Mouse (Mus musculus) lung, adult 2 months (tissue): ENCODE data around the gene Pycr2. TPM values are rescaled to one million over a fixed set of nuclear protein-coding genes. Genes with fewer than 3 reads are reported as not detected.

Experiments
- DNase-seq: peaks from one replicate; pipeline ENCODE4 v3.0.0; 2022
- H3K4me1 ChIP-seq: fragments of 200-500 bp; 2 replicates; pipeline ENCODE4 v1.6.1; 2011; ENCODE audit warnings: low read length; ENCODE audit not compliant: control insufficient read depth, insufficient read depth
- H3K4me3 ChIP-seq: fragments of 200-500 bp; replicated peaks from 2 replicates; pipeline ENCODE3; 2011; ENCODE audit warnings: low read depth, mild to moderate bottlenecking, control low read depth, low read length; ENCODE audit errors: extremely low read depth
- CTCF ChIP-seq: fragments of 200-500 bp; IDR thresholded peaks from 2 replicates; pipeline ENCODE4 v1.5.1; 2011; ENCODE audit warnings: mild to moderate bottlenecking, low read length, control low read depth; ENCODE audit not compliant: insufficient read depth
- POLR2A ChIP-seq: fragments of 200-500 bp; IDR thresholded peaks from 2 replicates; pipeline ENCODE4 v1.6.1; 2011; ENCODE audit warnings: low read depth, mild to moderate bottlenecking, control low read depth, low read length, borderline replicate concordance; ENCODE audit errors: extremely low read depth
- WGBS: fragments of 180-500 bp; shearing (Covaris S2); methylation state at CpG from one replicate; pipeline ENCODE4 v1.1.7; 2018; 5-methylcytosine and 5-hydroxymethylcytosine counted together
- polyA plus RNA-seq: library from polyadenylated mRNA; depleted of rRNA; stranded (reverse); fragments of >200 nt; gene quantifications from 2 replicates; pipeline ENCODE4 v1.2.3, GENCODE M21; 2012; rRNA removed

The Pycr2 gene
- polyA plus RNA-seq: 36.7 and 43.8 TPM in 2 replicates

DNA sequence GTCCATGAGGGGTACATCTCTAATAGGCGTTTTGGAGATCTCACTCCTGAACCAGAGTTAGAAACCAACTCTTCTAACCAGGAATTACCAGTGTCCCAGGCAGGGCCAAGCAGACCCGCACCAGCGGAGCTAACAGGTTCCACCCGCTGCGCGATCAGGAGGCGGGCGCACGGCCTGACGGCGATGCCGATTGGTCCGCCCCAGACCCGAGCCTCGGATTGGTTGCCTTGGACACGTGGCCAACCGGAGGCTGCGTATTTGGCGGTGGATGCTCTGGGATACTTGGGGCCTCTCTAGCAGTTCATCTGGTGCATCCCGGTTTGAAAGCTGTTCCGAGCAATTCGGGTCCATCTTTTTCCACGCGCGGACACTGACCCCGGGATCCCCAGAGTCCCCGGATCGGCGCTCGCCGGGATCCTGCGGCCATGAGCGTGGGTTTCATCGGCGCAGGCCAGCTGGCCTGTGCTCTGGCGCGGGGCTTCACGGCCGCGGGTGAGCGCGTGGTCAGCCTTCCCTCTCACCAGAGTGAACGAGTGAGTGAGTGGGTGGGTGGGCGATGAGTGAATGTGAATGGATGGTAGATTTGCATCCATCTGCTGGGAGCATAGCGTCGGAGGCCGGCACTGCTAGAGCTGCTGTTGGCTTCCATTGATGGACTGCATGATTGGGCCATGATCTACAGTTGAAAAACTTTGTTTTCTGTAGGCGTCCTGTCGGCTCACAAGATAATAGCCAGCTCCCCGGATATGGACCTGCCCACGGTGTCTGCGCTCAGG is at the start of gene Pycr2:
Gene Pycr2, plus strand, starts transcription at position 255 of the 776 bp plus-strand sequence.
- Histone ChIP-seq H3K4me3 (peak within 1 kb of the TSS; percentile 75), H3K4me1 (0 out of 2 replicates have a peak, but pooled peaks cover 7% of the 10 kb centered on the region)
- WGBS: under 1% methylated on average over 52 of the region's 52 CpGs
- peak; percentile 86 for TF ChIP-seq POLR2A
- no peak for TF ChIP-seq CTCF
- DNase-seq: peak; percentile 89

GRCm38 (mm10) chr1:180858763-180859162 is 45.3 kb upstream of the Pycr2 start:
- Histone ChIP-seq H3K4me3 (no peak overlapping the region), H3K4me1 (no peaks in the 10 kb centered on the region)
- TF ChIP-seq CTCF (no peak), POLR2A (no peak)
- no peak for DNase-seq

GRCm38 (mm10) chr1:180860030-180860429 is 44.1 kb upstream of the Pycr2 start:
- Histone ChIP-seq H3K4me1 (no peaks in the 10 kb centered on the region), H3K4me3 (no peak overlapping the region)
- DNase-seq: no peak
- TF ChIP-seq CTCF (no peak), POLR2A (no peak)
- WGBS: 80% methylated on average over 6 of the region's 6 CpGs

- TF ChIP-seq CTCF (peak; percentile 57; the same call in 1 of the 2 replicates), POLR2A (no peak)
- DNase-seq: no peak
- H3K4me3 ChIP-seq: no peak overlapping the region
- no peaks in the 10 kb centered on the region for H3K4me1 ChIP-seq
- WGBS: 0% methylated on average over 1 of the region's 1 CpGs
Measured at GRCm38 (mm10) chr1:180863606-180864005, 40.5 kb upstream of the Pycr2 start.

DNA sequence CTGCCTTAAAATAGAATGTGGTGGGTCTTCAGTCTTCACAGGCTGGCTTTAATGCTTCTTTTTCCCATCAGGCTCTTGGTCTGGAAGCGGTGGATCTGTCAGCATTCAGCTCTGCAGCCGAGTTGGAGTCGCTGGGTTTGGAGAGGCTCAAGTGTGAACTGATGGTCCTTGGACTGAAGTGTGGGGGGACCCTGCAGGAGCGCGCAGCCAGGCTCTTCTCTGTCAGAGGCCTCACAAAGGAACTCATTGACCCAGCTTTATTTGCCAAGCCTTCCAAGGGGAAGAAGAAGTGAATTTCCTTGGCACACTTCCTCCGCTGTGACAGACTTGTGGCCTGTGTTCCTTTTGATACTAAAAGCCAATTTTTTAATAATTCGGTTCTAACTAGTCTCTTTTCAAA is 38.1 kb upstream of the Pycr2 start:
- H3K4me1 ChIP-seq: no peaks in the 10 kb centered on the region
- no peak for DNase-seq
- no peak overlapping the region for H3K4me3 ChIP-seq
- 67% methylated on average over 7 of the region's 7 CpGs for WGBS
- no peak for TF ChIP-seq POLR2A
- TF ChIP-seq CTCF: no peak

GRCm38 (mm10) chr1:180870122-180870650 is 33.9 kb upstream of the Pycr2 start:
- H3K4me3 ChIP-seq: no peak overlapping the region
- 55% methylated on average over 13 of the region's 13 CpGs for WGBS
- H3K4me1 ChIP-seq: no peaks in the 10 kb centered on the region
- no peak for DNase-seq
- TF ChIP-seq POLR2A (no peak), CTCF (no peak)

- DNase-seq: peak; percentile 42
- Histone ChIP-seq H3K4me3 (no peak overlapping the region), H3K4me1 (no peaks in the 10 kb centered on the region)
- no peak for TF ChIP-seq POLR2A
- peak; percentile 61 for TF ChIP-seq CTCF
- WGBS: 21% methylated on average over 9 of the region's 9 CpGs
Measured at GRCm38 (mm10) chr1:180873861-180874484, 30.1 kb upstream of the Pycr2 start.

- H3K4me1 ChIP-seq: no peaks in the 10 kb centered on the region
- WGBS: 83% methylated on average over 2 of the region's 2 CpGs
- no peak overlapping the region for H3K4me3 ChIP-seq
- no peak for TF ChIP-seq CTCF
- TF ChIP-seq POLR2A: no peak
- DNase-seq: no peak
Measured at GRCm38 (mm10) chr1:180874615-180875014, 29.5 kb upstream of the Pycr2 start.

DNA sequence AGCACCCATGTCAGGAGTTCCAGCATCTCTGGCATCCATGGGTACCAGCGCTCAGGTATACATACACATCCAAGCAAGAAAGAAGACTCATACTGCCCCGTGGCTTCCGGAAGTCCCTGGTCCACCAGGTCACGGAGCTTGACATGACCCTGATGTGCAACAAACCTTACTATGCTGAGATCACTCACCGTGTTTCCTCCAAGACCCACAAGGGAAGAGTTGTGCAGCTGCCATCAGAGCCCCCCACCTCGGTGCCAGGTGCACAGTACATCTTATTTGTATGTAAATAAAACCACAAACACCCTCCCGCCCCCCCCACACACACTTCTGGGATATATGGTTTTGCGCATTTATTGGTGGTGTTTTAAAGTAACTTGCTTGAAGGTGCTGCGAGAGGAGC is 29.0 kb upstream of the Pycr2 start:
- no peak for TF ChIP-seq POLR2A
- no peak for TF ChIP-seq CTCF
- Histone ChIP-seq H3K4me1 (no peaks in the 10 kb centered on the region), H3K4me3 (no peak overlapping the region)
- WGBS: 84% methylated on average over 9 of the region's 9 CpGs
- no peak for DNase-seq
